Mouse (Mus musculus): ENCODE measurements around the gene Unc5b. TPM values are rescaled to one million over a fixed set of nuclear protein-coding genes. Genes with fewer than 3 reads are reported as not detected.

Gene Unc5b
- total RNA-seq, 2 experiments from 2014 or later = not detected

GRCm38 (mm10) chr10:60801168-60801897 is 30.0 kb downstream of the Unc5b start:
- no peak for ATAC-seq (replicated peaks; ENCODE audit: poor library complexity, severe bottlenecking)

- ATAC-seq (replicated peaks; ENCODE audit: poor library complexity, severe bottlenecking) = no peak
These were observed 30.9 kb downstream of the Unc5b start for GRCm38 (mm10) chr10:60800295-60801167.

DNA sequence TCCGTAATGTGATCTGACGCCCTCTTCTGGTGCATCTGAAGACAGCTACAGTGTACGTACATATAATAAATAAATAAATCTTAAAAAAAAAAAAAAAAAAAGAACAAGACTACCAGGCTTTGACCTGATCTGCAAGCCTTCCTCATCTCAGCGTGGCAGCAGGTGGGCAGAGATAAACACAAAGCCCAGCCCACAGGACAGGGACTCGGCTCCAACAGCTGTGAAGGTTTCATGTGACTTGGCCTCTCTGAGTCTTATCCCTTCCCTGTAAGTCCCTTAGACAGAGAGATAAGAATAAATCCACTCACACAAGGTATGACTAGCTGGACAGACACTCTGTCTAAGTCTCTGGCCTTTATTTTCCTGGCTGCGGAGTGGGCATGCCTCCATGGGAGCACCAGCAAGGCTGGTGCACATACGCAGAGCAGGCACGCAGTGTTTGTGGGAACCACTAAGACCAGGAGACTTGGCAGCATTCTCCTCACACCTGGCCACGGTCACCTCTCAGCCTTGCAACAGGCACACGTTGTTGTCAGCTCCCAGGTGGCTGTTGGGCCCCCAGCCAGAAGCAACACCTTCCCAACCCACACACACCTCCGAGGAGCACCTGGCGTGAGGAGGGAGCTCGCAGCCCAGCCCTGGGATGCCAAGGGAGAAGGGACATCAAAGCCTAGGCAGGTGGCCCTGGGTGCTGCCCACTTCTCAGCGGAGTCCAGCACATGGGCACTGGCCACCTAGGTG is 33.5 kb downstream of the Unc5b start:
- ATAC-seq (replicated peaks; ENCODE audit: poor library complexity, severe bottlenecking) = no peak

GRCm38 (mm10) chr10:60796474-60796873 is 34.9 kb downstream of the Unc5b start:
- ATAC-seq (replicated peaks; ENCODE audit: poor library complexity, severe bottlenecking) = no peak

DNA sequence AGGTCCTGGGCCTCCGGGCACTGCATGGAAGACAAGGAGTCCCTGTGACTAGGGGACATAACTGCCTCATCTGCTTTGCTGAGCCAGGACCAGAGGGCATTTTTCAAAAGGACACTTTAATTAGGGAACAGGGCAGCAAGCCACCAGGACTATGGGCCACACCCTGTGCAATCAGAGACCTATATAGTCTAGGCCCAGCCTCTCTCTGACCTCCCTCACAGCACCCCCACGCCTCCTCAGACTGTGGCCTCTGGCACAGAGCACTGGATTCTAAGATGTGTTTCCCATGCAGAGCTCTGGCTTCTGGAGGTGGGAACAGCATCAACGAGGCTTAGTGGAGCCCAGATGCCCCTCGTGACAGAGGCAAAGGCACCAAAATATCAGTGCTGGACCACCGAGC is 35.4 kb downstream of the Unc5b start:
- no peak for ATAC-seq (replicated peaks; ENCODE audit: poor library complexity, severe bottlenecking)

DNA sequence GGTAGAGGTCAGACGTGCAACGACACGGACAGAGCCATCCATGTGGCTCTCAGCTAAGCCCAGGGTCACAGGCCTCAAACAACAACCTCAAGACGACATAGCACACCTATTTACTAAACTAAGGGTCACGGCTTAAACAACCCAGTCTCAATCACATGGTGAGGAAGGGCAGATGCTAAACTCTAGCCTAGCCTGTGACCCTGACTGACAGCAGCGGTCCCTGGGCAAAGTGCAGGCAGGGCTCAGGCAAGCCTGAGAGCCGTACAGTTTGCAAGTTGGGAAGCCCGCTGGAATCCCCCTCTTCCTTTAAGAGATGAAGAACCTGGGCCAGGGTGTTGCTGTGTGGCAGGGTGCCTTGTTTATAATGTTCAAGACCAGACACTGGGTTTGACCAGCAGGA is 36.6 kb downstream of the Unc5b start:
- no peak for ATAC-seq (replicated peaks; ENCODE audit: poor library complexity, severe bottlenecking)

DNA sequence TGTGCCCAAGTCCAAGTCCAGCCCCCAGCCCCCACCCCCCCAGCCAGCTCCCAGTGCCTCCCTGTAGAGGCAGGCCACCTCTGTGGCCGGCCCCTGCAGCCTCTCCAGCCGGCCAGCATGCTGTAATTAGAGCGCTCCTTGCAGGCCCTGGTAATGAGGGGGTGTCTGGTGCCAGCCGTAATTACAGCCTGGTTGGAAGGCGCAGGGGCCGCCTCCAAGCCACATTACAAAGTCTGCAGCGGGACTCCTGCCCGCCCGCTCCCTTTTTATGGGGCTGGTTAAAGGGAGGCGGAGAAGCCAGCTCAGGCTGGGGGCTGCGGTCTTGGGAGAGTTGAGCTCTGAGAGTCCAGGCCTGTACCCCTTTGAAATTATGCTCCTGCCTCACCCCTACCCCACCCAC is 37.0 kb downstream of the Unc5b start:
- no peak for ATAC-seq (replicated peaks; ENCODE audit: poor library complexity, severe bottlenecking)

DNA sequence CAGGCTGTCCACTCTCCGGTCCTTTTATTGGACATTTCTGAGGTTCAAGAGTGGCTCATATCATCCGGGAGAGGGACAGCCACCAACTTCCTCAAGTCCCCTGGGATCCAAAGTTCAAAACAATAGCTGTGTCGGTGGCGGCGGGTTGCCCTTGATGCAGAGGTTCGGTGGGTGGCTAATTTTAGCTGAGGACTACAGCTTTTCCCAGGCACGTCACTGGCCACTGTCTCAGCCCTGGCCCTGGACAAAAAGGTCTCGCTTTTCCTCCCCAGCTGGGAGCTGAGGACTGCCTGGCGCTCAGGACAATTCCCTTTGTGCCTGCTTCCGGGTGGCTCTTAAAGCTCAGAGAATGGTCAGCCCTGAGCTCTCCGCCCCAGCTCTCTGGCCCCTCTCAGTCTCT is 38.5 kb downstream of the Unc5b start:
- no peak for ATAC-seq (replicated peaks; ENCODE audit: poor library complexity, severe bottlenecking)

DNA sequence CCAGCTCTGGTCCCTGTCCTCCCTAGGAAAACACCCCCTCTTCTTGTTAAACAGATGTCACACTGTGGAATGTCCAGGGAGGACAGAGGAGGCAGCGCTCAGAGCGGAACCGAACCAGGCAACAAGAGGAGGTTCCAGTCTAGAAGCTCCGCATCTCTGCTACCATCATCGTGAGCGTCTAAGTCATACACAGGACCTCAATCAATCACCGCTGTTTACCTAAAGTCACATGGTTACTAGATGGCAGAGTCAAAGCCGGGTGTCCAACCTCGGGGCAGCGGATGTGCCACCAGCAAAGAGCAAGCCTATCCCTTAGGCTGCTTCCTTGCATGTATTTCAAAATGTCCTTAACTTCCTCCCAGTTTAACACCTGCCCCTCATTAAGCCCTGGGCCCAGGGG is 39.0 kb downstream of the Unc5b start:
- no peak for ATAC-seq (replicated peaks; ENCODE audit: poor library complexity, severe bottlenecking)

- ATAC-seq (replicated peaks; ENCODE audit: poor library complexity, severe bottlenecking) = no peak
These were observed 40.5 kb downstream of the Unc5b start for GRCm38 (mm10) chr10:60790912-60791311.

DNA sequence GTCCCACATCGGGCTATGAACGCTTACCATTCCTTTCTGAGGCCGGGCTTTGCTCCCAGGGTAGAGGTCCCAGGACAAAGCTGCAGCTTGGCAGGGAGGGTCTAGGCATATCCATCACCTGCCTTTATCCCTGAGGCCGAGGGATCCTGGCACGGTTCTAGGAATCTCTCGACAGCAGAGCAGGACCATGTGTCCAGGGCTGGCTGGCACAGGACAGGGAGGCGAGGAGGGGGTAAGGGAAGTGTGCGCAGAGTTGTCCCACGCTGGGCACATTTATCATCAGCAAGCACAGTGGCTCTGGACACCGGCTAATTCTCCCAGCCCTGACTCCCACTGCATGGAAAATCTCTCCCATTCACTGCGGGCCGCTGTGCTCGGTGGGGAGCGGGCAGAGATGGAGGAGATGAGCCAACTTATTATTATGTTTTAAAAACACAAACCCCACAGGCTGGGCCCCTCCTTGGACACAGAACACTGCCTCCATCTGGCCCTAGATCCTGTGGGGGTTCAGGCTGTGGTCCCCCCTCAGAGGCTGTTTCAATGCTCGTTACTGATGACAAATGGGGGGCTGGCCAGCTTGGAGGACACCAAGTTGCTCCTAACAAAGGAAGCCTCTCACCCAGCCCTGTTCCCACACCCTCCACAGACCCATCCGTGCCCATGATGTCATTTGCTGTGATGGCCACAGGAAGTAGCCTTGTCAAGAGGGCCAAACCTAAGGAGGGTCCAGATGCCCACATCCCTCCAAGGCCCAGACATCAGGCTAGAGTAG is 43.9 kb downstream of the Unc5b start:
- no peak for ATAC-seq (replicated peaks; ENCODE audit: poor library complexity, severe bottlenecking)

GRCm38 (mm10) chr10:60783608-60784007 is 47.8 kb downstream of the Unc5b start:
- no peak for ATAC-seq (replicated peaks; ENCODE audit: poor library complexity, severe bottlenecking)

DNA sequence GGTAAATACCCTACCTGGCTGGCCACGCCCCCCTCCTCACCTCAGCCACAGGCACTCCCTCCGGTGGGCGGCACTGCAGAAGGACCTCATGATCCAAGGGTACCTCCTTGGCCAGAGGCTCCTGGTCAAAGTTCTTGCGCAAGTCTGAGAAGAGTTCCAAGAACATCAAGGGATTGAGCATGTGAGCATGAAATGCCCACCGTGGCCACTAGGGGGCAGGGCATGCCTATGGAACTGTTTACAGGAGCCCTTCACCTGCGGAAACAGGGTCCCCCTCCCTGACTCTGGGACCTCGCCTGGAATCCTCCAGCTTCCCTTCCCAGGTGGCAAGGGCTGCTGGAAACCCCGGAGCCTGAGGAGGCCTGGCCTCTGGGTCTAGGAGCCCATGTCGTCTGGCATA is 51.8 kb downstream of the Unc5b start:
- peak; percentile 69 for ATAC-seq (replicated peaks; ENCODE audit: poor library complexity, severe bottlenecking)

GRCm38 (mm10) chr10:60778542-60778941 is 52.8 kb downstream of the Unc5b start:
- peak; percentile 41 for ATAC-seq (replicated peaks; ENCODE audit: poor library complexity, severe bottlenecking)

GRCm38 (mm10) chr10:60775473-60775872 is 55.9 kb downstream of the Unc5b start:
- no peak for ATAC-seq (replicated peaks; ENCODE audit: poor library complexity, severe bottlenecking)

- ATAC-seq (replicated peaks; ENCODE audit: poor library complexity, severe bottlenecking) = no peak
These were observed 56.8 kb downstream of the Unc5b start for GRCm38 (mm10) chr10:60774616-60775015.

DNA sequence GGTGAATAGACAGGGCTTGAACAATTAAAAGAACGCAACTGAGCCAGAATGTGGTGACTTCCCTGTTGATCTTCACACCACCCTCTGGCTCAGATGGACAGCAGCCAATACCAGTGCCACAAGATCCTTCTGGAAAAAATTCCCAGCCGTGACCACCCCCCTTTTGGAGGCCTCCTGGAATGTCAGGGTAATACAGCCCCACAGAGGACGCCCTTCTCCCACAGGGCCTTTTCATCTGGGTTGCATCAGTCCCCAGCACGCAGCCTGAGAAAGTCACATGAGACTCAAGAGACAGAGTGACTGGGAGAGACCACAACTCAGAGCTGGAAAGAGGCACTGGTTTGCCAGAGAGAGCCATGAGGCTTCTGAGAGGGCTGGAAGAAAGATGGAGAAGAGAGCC is 60.5 kb downstream of the Unc5b start:
- no peak for ATAC-seq (replicated peaks; ENCODE audit: poor library complexity, severe bottlenecking)

DNA sequence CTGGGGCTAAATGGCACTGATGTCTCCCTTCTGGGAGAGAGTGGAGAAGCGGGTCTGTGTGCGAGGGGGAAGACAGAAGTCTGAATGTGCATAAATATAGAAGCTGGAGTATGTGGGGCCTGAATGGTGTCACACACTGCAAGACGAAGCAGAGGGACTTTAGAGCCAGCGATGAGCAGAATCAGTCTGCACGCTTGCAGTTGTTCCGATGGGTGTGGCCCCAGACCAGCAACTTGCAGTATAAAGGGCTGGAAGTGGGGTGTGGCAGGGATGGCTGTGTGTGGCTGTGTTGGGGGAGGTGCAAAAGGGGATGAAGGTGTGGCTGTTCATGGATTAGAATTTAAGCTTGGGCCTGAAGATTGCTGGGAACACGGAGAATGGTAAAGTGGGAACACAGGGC is 62.8 kb downstream of the Unc5b start:
- no peak for ATAC-seq (replicated peaks; ENCODE audit: poor library complexity, severe bottlenecking)

DNA sequence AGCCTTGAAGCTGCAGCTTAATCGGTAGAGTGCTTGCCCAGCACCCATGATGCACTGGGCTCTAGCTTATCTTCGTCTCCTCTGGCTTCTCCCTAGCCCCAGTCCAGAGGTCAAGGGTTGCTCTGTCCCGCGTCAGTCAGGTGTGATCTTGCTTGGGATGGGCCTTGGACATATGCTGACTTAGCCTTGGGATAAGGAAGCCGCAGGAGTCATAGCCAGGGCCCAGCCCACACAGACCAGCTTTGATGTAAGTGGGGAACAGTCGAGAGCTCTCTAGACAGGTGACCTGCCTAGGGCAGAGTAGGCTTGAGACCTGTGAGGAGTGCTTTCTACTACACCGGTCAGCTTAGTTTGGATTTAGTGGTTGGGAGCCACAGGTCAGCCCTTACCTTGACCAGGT is 64.0 kb downstream of the Unc5b start:
- no peak for ATAC-seq (replicated peaks; ENCODE audit: poor library complexity, severe bottlenecking)

DNA sequence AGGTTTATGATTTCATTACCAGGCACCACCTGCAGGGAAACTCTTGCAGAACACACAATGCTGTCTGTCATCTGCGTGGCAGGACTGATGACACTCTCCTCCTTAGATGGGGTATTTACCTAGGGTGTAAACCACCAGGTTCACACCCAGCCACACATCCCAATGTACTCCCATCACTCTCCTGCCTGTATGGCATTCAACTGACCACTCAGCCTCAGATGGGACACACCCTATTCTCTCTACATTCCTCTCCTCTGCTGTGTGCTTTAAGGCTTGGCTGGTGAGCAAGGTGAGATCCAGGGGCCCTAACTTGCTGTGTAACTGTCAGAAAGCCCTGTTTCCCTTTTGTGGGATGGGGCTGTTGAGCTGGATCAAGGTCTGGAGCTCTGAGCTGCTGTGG is 69.3 kb downstream of the Unc5b start:
- no peak for ATAC-seq (replicated peaks; ENCODE audit: poor library complexity, severe bottlenecking)
